Mouse (Mus musculus) thymus, adult 2 months (tissue): Measurements from ENCODE around the gene Lypd8. TPM values are rescaled to one million over a fixed set of nuclear protein-coding genes. Genes with fewer than 3 reads are reported as not detected.
"Not testable (repeated sequence)": the region's sequence is repeated elsewhere in the genome, so short reads cannot be mapped to it uniquely, and the experiment has no call there.

Source experiments
- DNase-seq: peaks from one replicate; pipeline ENCODE4 v3.0.0; 2021
- H3K27ac ChIP-seq: fragments of 200-500 bp; 2 replicates; pipeline ENCODE4 v1.5.1; 2012; ENCODE audit warnings: low read length, control low read depth; ENCODE audit not compliant: control insufficient read depth, insufficient read depth
- H3K27me3 ChIP-seq: fragments of 200-500 bp; 2 replicates; pipeline ENCODE4 v1.6.1; 2012; ENCODE audit warnings: mild to moderate bottlenecking, low read length, moderate library complexity, mixed read lengths; ENCODE audit not compliant: control insufficient read depth, insufficient read depth
- H3K36me3 ChIP-seq: fragments of 200-500 bp; 2 replicates; pipeline ENCODE4 v1.6.1; 2012; ENCODE audit warnings: mild to moderate bottlenecking, low read length, moderate library complexity; ENCODE audit not compliant: control insufficient read depth, insufficient read depth
- H3K4me1 ChIP-seq: fragments of 200-500 bp; replicated peaks from 2 replicates; pipeline ENCODE4 v1.6.1; 2012; ENCODE audit warnings: low read length; ENCODE audit not compliant: control insufficient read depth, insufficient read depth
- H3K4me3 ChIP-seq: fragments of 200-500 bp; 2 replicates; pipeline ENCODE4 v1.5.1; 2012; ENCODE audit warnings: mild to moderate bottlenecking, low read length, control low read depth, moderate library complexity; ENCODE audit not compliant: control insufficient read depth, insufficient read depth
- CTCF ChIP-seq: fragments of 200-500 bp; IDR thresholded peaks from 2 replicates; pipeline ENCODE4 v1.5.1; 2012; ENCODE audit warnings: mild to moderate bottlenecking, control low read depth, low read length, moderate library complexity, borderline replicate concordance; ENCODE audit not compliant: control insufficient read depth, poor library complexity, insufficient read depth; ENCODE audit errors: extremely low read depth
- POLR2A ChIP-seq: fragments of 200-500 bp; IDR thresholded peaks from 2 replicates; pipeline ENCODE4 v1.6.1; 2012; ENCODE audit warnings: mild to moderate bottlenecking, low read length, control low read depth, moderate library complexity; ENCODE audit not compliant: control insufficient read depth, poor library complexity, insufficient read depth; ENCODE audit errors: extremely low read depth
- WGBS: fragments of 180-500 bp; shearing (Covaris S2); methylation state at CpG from one replicate; pipeline ENCODE4 v1.1.7; 2018; 5-methylcytosine and 5-hydroxymethylcytosine counted together
- polyA plus RNA-seq: library from polyadenylated mRNA; depleted of rRNA; stranded (reverse); fragments of >200 nt; gene quantifications from 2 replicates; pipeline ENCODE4 v1.2.3, GENCODE M21; 2012

Gene Lypd8
- polyA plus RNA-seq, 1 experiment, result 31.5 TPM

GRCm38 (mm10) chr11:58357042-58357441 lies 21.8 kb upstream of the Lypd8 start:
- Histone ChIP-seq H3K27me3 (no peaks in the 10 kb centered on the region), H3K4me3 (no peak overlapping the region), H3K36me3 (no peaks in the 10 kb centered on the region), H3K27ac (no peak overlapping the region), H3K4me1 (no peaks in the 10 kb centered on the region)
- no peak for DNase-seq
- TF ChIP-seq CTCF (no peak), POLR2A (no peak)
- WGBS, result 85% methylated on average over 3 of the region's 3 CpGs

GRCm38 (mm10) chr11:58357844-58358534 lies 20.9 kb upstream of the Lypd8 start:
- H3K4me3 ChIP-seq, result no peak overlapping the region
- H3K36me3 ChIP-seq, result no peaks in the 10 kb centered on the region
- H3K27me3 ChIP-seq, result no peaks in the 10 kb centered on the region
- H3K4me1 ChIP-seq, result no peaks in the 10 kb centered on the region
- H3K27ac ChIP-seq, result no peak overlapping the region
- 73% methylated on average over 6 of the region's 6 CpGs for WGBS
- no peak for DNase-seq
- TF ChIP-seq POLR2A (no peak), CTCF (no peak)

- WGBS, result no CpG with 5 or more reads among the region's 6 CpGs
- not testable (repeated sequence) for DNase-seq, H3K4me3 ChIP-seq, H3K36me3 ChIP-seq, H3K4me1 ChIP-seq, H3K27ac ChIP-seq, H3K27me3 ChIP-seq
These were observed 16.3 kb upstream of the Lypd8 start for GRCm38 (mm10) chr11:58362562-58362961.

GRCm38 (mm10) chr11:58364454-58364853 lies 14.4 kb upstream of the Lypd8 start:
- H3K27ac ChIP-seq, result no peak overlapping the region
- no peaks in the 10 kb centered on the region for H3K4me1 ChIP-seq
- no peaks in the 10 kb centered on the region for H3K27me3 ChIP-seq
- no peak for DNase-seq
- TF ChIP-seq CTCF, result no peak
- no peak for TF ChIP-seq POLR2A
- no peaks in the 10 kb centered on the region for H3K36me3 ChIP-seq
- 76% methylated on average over 3 of the region's 3 CpGs for WGBS
- no peak overlapping the region for H3K4me3 ChIP-seq

- H3K27me3 ChIP-seq, H3K4me1 ChIP-seq, DNase-seq, H3K27ac ChIP-seq, H3K4me3 ChIP-seq, H3K36me3 ChIP-seq: not testable (repeated sequence)
- no CpG with 5 or more reads among the region's 6 CpGs for WGBS
These were observed 12.7 kb upstream of the Lypd8 start for GRCm38 (mm10) chr11:58366191-58366590.

- Histone ChIP-seq H3K27ac (no peak overlapping the region), H3K36me3 (no peaks in the 10 kb centered on the region), H3K4me1 (no peaks in the 10 kb centered on the region), H3K27me3 (no peaks in the 10 kb centered on the region), H3K4me3 (no peak overlapping the region)
- DNase-seq, result no peak
- WGBS, result 86% methylated on average over 2 of the region's 2 CpGs
- TF ChIP-seq CTCF, result no peak
These were observed 1.6 kb upstream of the Lypd8 start for GRCm38 (mm10) chr11:58377273-58377672.

- 83% methylated on average over 1 of the region's 1 CpGs for WGBS
- Histone ChIP-seq H3K27ac (no peak overlapping the region), H3K4me1 (no peaks in the 10 kb centered on the region), H3K27me3 (no peaks in the 10 kb centered on the region), H3K4me3 (no peak overlapping the region), H3K36me3 (no peaks in the 10 kb centered on the region)
- no peak for DNase-seq
- TF ChIP-seq POLR2A (no peak), CTCF (no peak)
These were observed 1.2 kb upstream of the Lypd8 start for GRCm38 (mm10) chr11:58377686-58378085.

GRCm38 (mm10) chr11:58379516-58379915 lies 673 bp downstream of the Lypd8 start:
- no peak for TF ChIP-seq CTCF
- TF ChIP-seq POLR2A, result no peak
- WGBS, result 96% methylated on average over 1 of the region's 1 CpGs
- no peak for DNase-seq
- Histone ChIP-seq H3K27ac (no peak overlapping the region), H3K36me3 (no peaks in the 10 kb centered on the region), H3K27me3 (no peaks in the 10 kb centered on the region), H3K4me1 (no peaks in the 10 kb centered on the region), H3K4me3 (no peak overlapping the region)
